Comparison of ENCODE assay signal across 19 mouse cellular contexts in the genomic region with DNA sequence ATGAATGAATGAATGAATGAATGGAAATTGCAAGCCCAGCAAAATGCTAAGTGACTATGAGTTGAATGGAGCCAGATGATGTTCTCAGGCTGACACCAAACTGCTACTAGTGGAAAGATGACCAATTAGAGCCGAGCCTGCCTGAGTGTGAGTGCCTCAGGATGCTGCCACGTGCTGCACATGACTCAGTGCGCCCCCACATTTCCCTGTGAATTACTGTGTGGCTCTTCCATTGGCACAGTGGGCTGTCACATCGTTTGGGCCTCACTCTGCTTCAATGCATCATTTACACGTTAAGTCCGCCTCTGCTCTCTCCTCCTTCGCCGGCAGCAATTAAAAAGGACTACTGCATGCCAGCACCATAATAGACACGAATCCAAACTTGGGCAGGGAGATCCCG. TPM values are rescaled to one million over a fixed set of nuclear protein-coding genes. Genes with fewer than 3 reads are reported as not detected.
DNase-seq lines count a peak whose midpoint lies in the region; ATAC-seq and TF ChIP-seq lines count a peak whose summit lies in the region.
"Had no signal": no experiment of that assay in that cellular context is flagged by ENCODE, and none has a peak within 500 bp of the region (broad histone marks: within the 10 kb centered on the region; RNA-seq: fewer than 3 reads in every experiment).

No protein-coding gene starts in this region.

- no peak for TF ChIP-seq CTCF in left cerebral cortex, adult 2 months (IDR thresholded peaks at IDR 0.05)

- H3K4me1 ChIP-seq in hindbrain, embryonic 16.5 days (ENCODE audit: control insufficient read depth, insufficient read depth, low read depth, low read length): no peaks in the 10 kb centered on the region
- H3K4me1 ChIP-seq: hindbrain, embryonic 12.5 days; midbrain, embryonic 10.5 days had no signal

- H3K9ac ChIP-seq in hindbrain, embryonic 16.5 days (ENCODE audit: low read depth, low read length): no peak overlapping the region
- H3K9ac ChIP-seq: hindbrain, embryonic 12.5 days; limb, embryonic 13.5 days; liver, embryonic 15.5 days had no signal

- H3K27ac ChIP-seq in left cerebral cortex, adult 2 months: no peak overlapping the region
- no peak overlapping the region for H3K27ac ChIP-seq in hindbrain, embryonic 16.5 days (ENCODE audit: low read depth, low read length)
- H3K27ac ChIP-seq: hindbrain, embryonic 12.5 days; limb, embryonic 13.5 days; liver, embryonic 15.5 days; midbrain, embryonic 10.5 days had no signal

- H3K9me3 ChIP-seq in hindbrain, embryonic 16.5 days (ENCODE audit: control insufficient read depth, low read length): no peaks in the 10 kb centered on the region
- H3K9me3 ChIP-seq: hindbrain, embryonic 12.5 days; limb, embryonic 13.5 days; liver, embryonic 15.5 days; midbrain, embryonic 10.5 days had no signal

- no peak overlapping the region for H3K4me2 ChIP-seq in hindbrain, embryonic 16.5 days (ENCODE audit: low read length)
- H3K4me2 ChIP-seq: hindbrain, embryonic 12.5 days; limb, embryonic 13.5 days; liver, embryonic 15.5 days had no signal

- H3K27me3 ChIP-seq in hindbrain, embryonic 16.5 days (replicated peaks; ENCODE audit: control insufficient read depth, insufficient read depth, low read length): no peaks in the 10 kb centered on the region
- H3K27me3 ChIP-seq: hindbrain, embryonic 12.5 days; limb, embryonic 13.5 days had no signal

- H3K36me3 ChIP-seq in hindbrain, embryonic 16.5 days (ENCODE audit: control insufficient read depth, insufficient read depth, low read length): no peaks in the 10 kb centered on the region
- H3K36me3 ChIP-seq: hindbrain, embryonic 12.5 days; limb, embryonic 13.5 days; liver, embryonic 15.5 days; midbrain, embryonic 10.5 days had no signal

- peak; percentile 74 to 82 for DNase-seq in layer of hippocampus, adult 18-20 months (ENCODE audit: low spot score in 2 of 2)
- no peak for DNase-seq in layer of hippocampus, adult 9-10 months (ENCODE audit: low spot score)
- peak; percentile 61 to 79 for DNase-seq in frontal cortex, postnatal 10 days (ENCODE audit: low spot score in 2 of 2)
- peak; percentile 77 to 80 for DNase-seq in left cerebral cortex, adult 2 months (ENCODE audit: extremely low spot score in 1 of 2, low spot score in 2 of 2)
- peak; percentile 80 for DNase-seq in right cerebral cortex, postnatal 25 days
- no peak for DNase-seq in gastrocnemius, postnatal 14 days
- DNase-seq: B cell, adult 2 months; cerebellum, adult 9-11 months; heart, adult 18-20 months; kidney, postnatal 25 days; lung, postnatal 36 days; thymus, adult 18-20 months had no signal

- H3K4me3 ChIP-seq in left cerebral cortex, adult 2 months: no peak overlapping the region
- no peak overlapping the region for H3K4me3 ChIP-seq in hindbrain, embryonic 16.5 days (ENCODE audit: low read length)
- H3K4me3 ChIP-seq: hindbrain, embryonic 12.5 days; limb, embryonic 13.5 days; liver, embryonic 15.5 days; midbrain, embryonic 10.5 days had no signal

- ATAC-seq in activated CD4-positive, CD25-positive, alpha-beta regulatory T cell, adult 4 months: no peak
- ATAC-seq in hindbrain, embryonic 16.5 days: no peak
- ATAC-seq: intestine, postnatal 0 days had no signal

- WGBS in hindbrain, embryonic 16.5 days: 63% methylated on average over 10 of the region's 10 CpGs

- intact Hi-C loops in left cerebral cortex, adult 2 months (cut with DNase I): no loop called here
- intact Hi-C loops in gastrocnemius, postnatal 14 days (cut with DNase I; ENCODE audit: low total_unique reads): no loop called here

RNA-seq across cellular contexts. Expression of gene Furin, which starts 7.0 kb away (rescaled TPM):
- total RNA-seq in layer of hippocampus, adult 18-20 months (2021): 10 to 100 TPM; 37.7 to 43.7 TPM
- total RNA-seq in left cerebral cortex, adult 2 months (2021): 10 to 100 TPM; 38.0 to 40.7 TPM
- 10 to 100 TPM; 49.4 to 51.9 TPM for total RNA-seq in gastrocnemius, postnatal 14 days (2021)
- polyA plus RNA-seq in activated CD4-positive, CD25-positive, alpha-beta regulatory T cell, adult 4 months (2017; shearing (Covaris generic)): 10 to 100 TPM; 10.6 to 15.2 TPM
- polyA plus RNA-seq in hindbrain, embryonic 16.5 days (2015; fragmentation: Nextera tagmentation; extraction: Ambion mirVana): 3.9 and 4.5 TPM in 2 replicates

RNA-seq across cellular contexts. Expression of gene Fes, which starts 24.5 kb away (rescaled TPM):
- 1 to 10 TPM; 5.2 to 6.0 TPM for total RNA-seq in layer of hippocampus, adult 18-20 months (2021)
- 1 to 10 TPM; 5.3 to 6.8 TPM for total RNA-seq in left cerebral cortex, adult 2 months (2021)
- total RNA-seq in gastrocnemius, postnatal 14 days (2021): 1 to 10 TPM; 5.7 to 7.6 TPM
- polyA plus RNA-seq in activated CD4-positive, CD25-positive, alpha-beta regulatory T cell, adult 4 months (2017; shearing (Covaris generic)): 1 to 10 TPM; 2.0 to 4.5 TPM
- 3.8 and 4.9 TPM in 2 replicates for polyA plus RNA-seq in hindbrain, embryonic 16.5 days (2015; fragmentation: Nextera tagmentation; extraction: Ambion mirVana)

RNA-seq across cellular contexts. Expression of gene Man2a2, which starts 41.1 kb away (rescaled TPM):
- 100 to 1,000 TPM; 164 TPM for total RNA-seq in layer of hippocampus, adult 18-20 months (2021)
- total RNA-seq in left cerebral cortex, adult 2 months (2021): 100 to 1,000 TPM; 152 to 157 TPM
- 10 to 100 TPM; 96.8 to 97.0 TPM for total RNA-seq in gastrocnemius, postnatal 14 days (2021)
- 10 to 100 TPM; 15.8 to 21.8 TPM for polyA plus RNA-seq in activated CD4-positive, CD25-positive, alpha-beta regulatory T cell, adult 4 months (2017; shearing (Covaris generic))
- polyA plus RNA-seq in hindbrain, embryonic 16.5 days (2015; fragmentation: Nextera tagmentation; extraction: Ambion mirVana): 20.7 and 24.4 TPM in 2 replicates

Comparison
In these comparisons a context has a peak if more than half of its experiments do, and no peak if none do; other contexts are left out.
1. DNase-seq: peak in layer of hippocampus, adult 18-20 months (2 of 2), frontal cortex, postnatal 10 days (2 of 2), left cerebral cortex, adult 2 months (2 of 2) and right cerebral cortex, postnatal 25 days (single experiment); none in layer of hippocampus, adult 9-10 months (single experiment) and gastrocnemius, postnatal 14 days (single experiment).